Mouse (Mus musculus) adrenal gland, adult (tissue): ENCODE data around the gene Lsm14a.

Experiments
- DNase-seq, 2 experiments: peaks; one replicate each; pipeline ENCODE4 v3.0.0; 2022 to 2023; ENCODE audit warnings: low spot score in 1 of 2; ENCODE audit not compliant: inconsistent age in 2 of 2

Lsm14a gene

GRCm38 (mm10) chr7:34393215-34393614 is at the start of gene Lsm14a:
TSS of gene Lsm14a (minus strand) at chr7:34393315.
- DNase-seq = no peak

GRCm38 (mm10) chr7:34438903-34439302 is 45.8 kb upstream of the Lsm14a start:
- DNase-seq = peak in 1 of 2 experiments; percentile 48

- DNase-seq = no peak
Observed at GRCm38 (mm10) chr7:34433597-34433996, 40.5 kb upstream of the Lsm14a start.

GRCm38 (mm10) chr7:34421201-34421600 is 28.1 kb upstream of the Lsm14a start:
- DNase-seq = no peak

GRCm38 (mm10) chr7:34407492-34407891 is 14.4 kb upstream of the Lsm14a start:
- DNase-seq = peak; percentile 44 to 78

GRCm38 (mm10) chr7:34403876-34404275 is 10.8 kb upstream of the Lsm14a start:
- no peak for DNase-seq

GRCm38 (mm10) chr7:34400070-34400469 is 7.0 kb upstream of the Lsm14a start:
- no peak for DNase-seq

GRCm38 (mm10) chr7:34398831-34399230 is 5.7 kb upstream of the Lsm14a start:
- no peak for DNase-seq

GRCm38 (mm10) chr7:34396791-34397190 is 3.7 kb upstream of the Lsm14a start:
- no peak for DNase-seq

- DNase-seq = no peak
Observed at GRCm38 (mm10) chr7:34395761-34396160, 2.6 kb upstream of the Lsm14a start.

- DNase-seq = no peak
Observed at GRCm38 (mm10) chr7:34394636-34395035, 1.5 kb upstream of the Lsm14a start.

- no peak for DNase-seq
Observed at GRCm38 (mm10) chr7:34394091-34394490, 976 bp upstream of the Lsm14a start.

- no peak for DNase-seq
Observed at GRCm38 (mm10) chr7:34392335-34392734, 780 bp downstream of the Lsm14a start.

- no peak for DNase-seq
Observed at GRCm38 (mm10) chr7:34391711-34392110, 1.4 kb downstream of the Lsm14a start.

- DNase-seq = peak in 1 of 2 experiments; percentile 57
Observed at GRCm38 (mm10) chr7:34390834-34391155, 2.3 kb downstream of the Lsm14a start.

- DNase-seq = peak in 1 of 2 experiments; percentile 28
Observed at GRCm38 (mm10) chr7:34390111-34390833, 2.8 kb downstream of the Lsm14a start.

GRCm38 (mm10) chr7:34389277-34390085 is 3.6 kb downstream of the Lsm14a start:
- peak; percentile 95 to 98 for DNase-seq

- peak; percentile 80 to 95 for DNase-seq
Observed at GRCm38 (mm10) chr7:34388445-34389276, 4.5 kb downstream of the Lsm14a start.

- peak; percentile 34 to 75 for DNase-seq
Observed at GRCm38 (mm10) chr7:34387784-34388444, 5.2 kb downstream of the Lsm14a start.

GRCm38 (mm10) chr7:34382803-34383202 is 10.3 kb downstream of the Lsm14a start:
- DNase-seq = no peak

GRCm38 (mm10) chr7:34381733-34382132 is 11.4 kb downstream of the Lsm14a start:
- DNase-seq = no peak
